Mouse (Mus musculus) heart, embryonic 13.5 days (tissue): Measurements from ENCODE around the gene Arhgef9. TPM values are rescaled to one million over a fixed set of nuclear protein-coding genes. Genes with fewer than 3 reads are reported as not detected.

Source experiments
- ATAC-seq: fragments of 200-750 bp; cut with Nextera tagmentation; 2 replicates; pipeline ENCODE4 v1.8.0; 2017; ENCODE audit warnings: moderate TSS enrichment; ENCODE audit not compliant: insufficient number of reproducible peaks, low FRiP score, low TSS enrichment; ENCODE audit errors: extremely low read depth
- H3K27ac ChIP-seq: fragments of 300-500 bp; sonication (generic); replicated peaks from 2 replicates; pipeline ENCODE4 v1.5.1; 2015; ENCODE audit warnings: moderate library complexity, mild to moderate bottlenecking, inconsistent platforms
- H3K27me3 ChIP-seq: fragments of 300-500 bp; sonication (generic); replicated peaks from 2 replicates; pipeline ENCODE4 v1.6.1; 2015; ENCODE audit warnings: mild to moderate bottlenecking, inconsistent platforms
- H3K36me3 ChIP-seq: fragments of 300-500 bp; sonication (generic); 2 replicates; pipeline ENCODE4 v1.6.1; 2015; ENCODE audit warnings: mild to moderate bottlenecking, inconsistent platforms
- H3K4me1 ChIP-seq: fragments of 300-500 bp; sonication (generic); 2 replicates; pipeline ENCODE4 v1.6.1; 2015; ENCODE audit warnings: inconsistent platforms
- H3K4me2 ChIP-seq: fragments of 300-500 bp; sonication (generic); 2 replicates; pipeline ENCODE4 v1.6.1; 2015; ENCODE audit warnings: inconsistent platforms, mild to moderate bottlenecking, moderate library complexity
- H3K4me3 ChIP-seq: fragments of 300-500 bp; sonication (generic); 2 replicates; pipeline ENCODE4 v1.5.1; 2015; ENCODE audit warnings: moderate library complexity, mild to moderate bottlenecking, inconsistent platforms
- H3K9ac ChIP-seq: fragments of 300-500 bp; sonication (generic); 2 replicates; pipeline ENCODE4 v1.6.1; 2015; ENCODE audit warnings: inconsistent platforms, mild to moderate bottlenecking, moderate library complexity
- H3K9me3 ChIP-seq: fragments of 300-500 bp; sonication (generic); 2 replicates; pipeline ENCODE4 v1.6.1; 2016; ENCODE audit warnings: inconsistent platforms
- WGBS: fragments of 180-500 bp; shearing (Covaris S2); methylation state at CpG from one replicate; pipeline ENCODE4 v1.1.7; 2015; ENCODE audit warnings: mixed read lengths; 5-methylcytosine and 5-hydroxymethylcytosine counted together
- polyA plus RNA-seq: library from polyadenylated mRNA; unstranded; fragments of >200 nt; fragmentation: Nextera tagmentation; extraction: Ambion mirVana; gene quantifications from 2 replicates; pipeline ENCODE4 v1.2.1, GENCODE M21; 2015

The Arhgef9 gene
- 10.3 and 10.7 TPM in 2 replicates for polyA plus RNA-seq

- H3K4me2 ChIP-seq, result peak within 1 kb of the TSS; percentile 71
- H3K9ac ChIP-seq, result peak within 1 kb of the TSS; percentile 79
- no peaks in the 10 kb centered on the region for H3K36me3 ChIP-seq
- H3K27ac ChIP-seq, result no peak within 1 kb of the TSS; the same call in 1 of the 2 replicates
- peak within 1 kb of the TSS; percentile 57 for H3K4me3 ChIP-seq
- H3K4me1 ChIP-seq, result no peaks in the 10 kb centered on the region
- 14% methylated on average over 23 of the region's 24 CpGs for WGBS
- no peak for ATAC-seq
- H3K27me3 ChIP-seq, result no peaks in the 10 kb centered on the region; the same call in 1 of the 2 replicates
- H3K9me3 ChIP-seq, result no peaks in the 10 kb centered on the region
Observed at GRCm38 (mm10) chrX:95196104-95196919, at the start of gene Arhgef9. Gene Arhgef9 (minus strand): TSS chrX:95196856.

DNA sequence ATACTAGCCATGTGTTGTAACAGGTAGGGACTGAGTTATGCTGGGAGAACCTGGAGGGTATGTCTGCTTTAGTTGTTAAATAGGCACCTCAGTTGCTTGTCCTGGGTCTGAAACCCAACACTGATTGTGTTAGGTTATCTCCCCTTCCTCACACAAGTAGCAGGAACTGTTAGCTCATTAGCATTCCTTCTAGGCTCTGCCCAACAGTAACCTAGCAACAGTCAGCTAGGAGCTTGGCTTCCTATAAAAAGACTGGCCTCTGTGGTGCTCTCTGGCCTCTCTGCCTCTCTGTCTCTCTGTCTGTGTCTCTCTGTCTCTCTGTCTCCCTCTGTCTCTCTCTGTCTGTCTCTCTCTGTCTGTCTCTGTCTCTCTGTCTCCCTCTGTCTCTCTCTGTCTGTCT is 42.2 kb upstream of the Arhgef9 start:
- Histone ChIP-seq H3K4me3 (no peak overlapping the region), H3K4me1 (no peaks in the 10 kb centered on the region), H3K4me2 (no peak overlapping the region), H3K9me3 (no peaks in the 10 kb centered on the region), H3K9ac (no peak overlapping the region), H3K36me3 (no peaks in the 10 kb centered on the region), H3K27ac (no peak overlapping the region), H3K27me3 (no peaks in the 10 kb centered on the region)
- ATAC-seq, result no peak

DNA sequence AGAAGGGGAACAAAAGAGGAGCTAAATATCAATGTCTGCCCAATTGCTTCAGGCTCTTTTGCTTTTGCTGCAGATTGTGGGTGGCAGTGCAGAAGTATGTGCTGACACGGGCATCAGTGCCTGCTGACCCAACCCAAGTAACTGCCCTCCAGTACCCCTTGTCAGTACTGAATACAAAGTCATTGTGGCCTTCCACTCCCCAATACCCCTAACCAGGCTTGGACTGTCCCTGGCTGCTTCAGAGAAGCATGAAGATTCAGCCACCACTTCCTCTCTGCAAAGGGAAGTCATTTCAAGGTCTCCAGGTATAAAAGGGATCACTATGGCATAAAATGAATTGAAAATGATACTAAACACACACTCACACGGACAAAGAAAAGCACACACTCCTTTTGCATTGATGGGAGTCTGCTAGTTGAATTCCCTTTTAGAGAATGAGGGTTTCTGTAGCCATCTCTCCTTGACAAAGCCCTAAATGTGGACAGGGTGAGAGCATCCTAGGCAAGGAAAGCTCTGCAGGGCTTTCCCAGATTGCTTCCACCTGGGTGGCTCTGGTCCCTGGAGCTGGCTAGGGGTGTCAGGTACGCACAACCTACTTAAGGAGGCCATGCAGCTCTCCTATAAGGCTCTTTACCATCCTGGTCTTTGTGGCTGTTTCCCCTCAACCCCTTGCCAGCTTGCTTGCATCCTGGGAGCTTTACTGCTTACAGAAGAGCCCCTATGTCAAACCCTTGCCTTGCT is 1.1 kb downstream of the Arhgef9 start:
- no peak for ATAC-seq
- peak overlapping the region; percentile 57 for H3K4me3 ChIP-seq
- no peaks in the 10 kb centered on the region for H3K9me3 ChIP-seq
- 40% methylated on average over 3 of the region's 3 CpGs for WGBS
- no peaks in the 10 kb centered on the region for H3K4me1 ChIP-seq
- no peaks in the 10 kb centered on the region; the same call in 1 of the 2 replicates for H3K27me3 ChIP-seq
- peak overlapping the region; percentile 71 for H3K4me2 ChIP-seq
- no peaks in the 10 kb centered on the region for H3K36me3 ChIP-seq
- no peak overlapping the region for H3K27ac ChIP-seq
- peak overlapping the region; percentile 79 for H3K9ac ChIP-seq

- no peaks in the 10 kb centered on the region for H3K27me3 ChIP-seq
- H3K27ac ChIP-seq, result no peak overlapping the region
- H3K4me3 ChIP-seq, result no peak overlapping the region
- ATAC-seq, result no peak
- H3K36me3 ChIP-seq, result no peaks in the 10 kb centered on the region
- peak overlapping the region; percentile 24; the same call in 1 of the 2 replicates for H3K4me2 ChIP-seq
- H3K9ac ChIP-seq, result no peak overlapping the region
- H3K9me3 ChIP-seq, result no peaks in the 10 kb centered on the region
- WGBS, result 11% methylated on average over 3 of the region's 3 CpGs
- no peaks in the 10 kb centered on the region for H3K4me1 ChIP-seq
Observed at GRCm38 (mm10) chrX:95175978-95176377, 20.7 kb downstream of the Arhgef9 start.

DNA sequence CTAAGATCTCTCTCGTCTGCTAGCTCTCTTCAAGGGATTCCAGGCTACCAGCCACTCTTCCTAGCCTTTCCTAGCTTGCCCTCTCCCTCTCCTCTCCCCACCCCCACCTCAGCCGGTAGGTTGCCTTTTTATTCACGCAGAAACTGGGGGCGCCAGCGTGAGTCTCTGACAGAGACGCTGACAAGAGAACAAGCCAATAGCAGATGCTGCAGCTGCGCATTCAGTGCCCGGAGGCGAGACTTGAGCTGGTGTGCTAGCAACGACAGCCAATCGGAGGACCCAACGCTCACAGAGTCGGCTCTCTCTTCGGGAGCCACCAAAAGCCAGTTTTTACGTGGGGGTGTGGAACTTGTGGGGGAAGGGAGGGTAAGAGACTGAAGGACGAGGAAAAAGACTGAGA is 30.3 kb downstream of the Arhgef9 start:
- no peaks in the 10 kb centered on the region for H3K36me3 ChIP-seq
- peak overlapping the region; percentile 60 for H3K4me3 ChIP-seq
- 8% methylated on average over 16 of the region's 16 CpGs for WGBS
- peaks cover 9% of the 10 kb centered on the region; the same call in 1 of the 2 replicates for H3K4me1 ChIP-seq
- H3K27ac ChIP-seq, result peak overlapping the region; percentile 89
- H3K9me3 ChIP-seq, result no peaks in the 10 kb centered on the region
- H3K9ac ChIP-seq, result peak overlapping the region; percentile 82
- H3K4me2 ChIP-seq, result peak overlapping the region; percentile 68
- peak; percentile 78 for ATAC-seq
- no peaks in the 10 kb centered on the region for H3K27me3 ChIP-seq

DNA sequence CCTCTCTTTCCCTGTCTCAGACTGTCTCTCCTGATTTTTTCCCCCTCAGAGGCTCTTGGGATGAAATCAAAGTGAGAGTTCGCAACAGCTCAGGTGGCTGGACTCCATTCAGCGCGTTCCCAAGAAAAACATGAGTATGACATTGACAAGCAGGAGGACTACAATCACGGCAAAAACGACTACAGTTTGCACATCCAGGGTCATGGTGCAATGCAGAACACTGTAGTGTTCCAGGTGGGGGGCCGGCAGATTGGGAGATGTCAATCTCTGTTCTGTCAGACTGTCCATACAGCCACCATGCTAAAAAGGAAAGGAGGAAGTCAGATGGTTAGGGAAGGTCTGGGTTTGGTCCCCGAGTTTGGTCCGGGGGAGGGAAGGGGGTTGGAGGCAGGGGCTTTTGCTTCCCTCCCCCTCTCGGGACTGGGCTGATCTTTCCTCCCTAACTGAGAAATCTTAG is 31.0 kb downstream of the Arhgef9 start:
- Histone ChIP-seq H3K9ac (peak overlapping the region; percentile 82), H3K4me2 (peak overlapping the region; percentile 68), H3K27ac (peak overlapping the region; percentile 89), H3K9me3 (no peaks in the 10 kb centered on the region), H3K4me3 (peak overlapping the region; percentile 60), H3K36me3 (no peaks in the 10 kb centered on the region), H3K4me1 (peaks cover 9% of the 10 kb centered on the region; the same call in 1 of the 2 replicates), H3K27me3 (no peaks in the 10 kb centered on the region)
- ATAC-seq, result no peak
- 14% methylated on average over 9 of the region's 9 CpGs for WGBS

DNA sequence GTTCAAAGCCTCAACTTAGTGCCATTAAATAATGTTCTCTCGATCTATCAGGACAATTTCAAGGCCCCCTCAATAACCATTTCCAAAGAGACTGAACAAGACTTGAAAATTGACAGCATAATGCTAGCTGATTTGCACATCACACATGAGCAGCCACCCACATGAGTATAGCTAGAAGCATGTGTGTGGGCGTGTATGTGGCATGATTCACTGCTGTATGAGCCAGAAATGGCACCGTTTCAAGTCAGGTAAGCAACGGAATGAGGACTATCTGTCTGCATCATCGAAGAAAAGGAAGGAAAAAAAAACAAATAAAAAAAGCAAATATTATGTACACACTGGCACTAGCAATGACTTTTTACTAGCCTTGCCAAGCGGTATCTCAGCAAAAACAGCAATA is 32.5 kb downstream of the Arhgef9 start:
- no peaks in the 10 kb centered on the region for H3K9me3 ChIP-seq
- no peak overlapping the region for H3K27ac ChIP-seq
- H3K9ac ChIP-seq, result no peak overlapping the region
- H3K4me2 ChIP-seq, result peak overlapping the region; percentile 11; the same call in 1 of the 2 replicates
- WGBS, result 67% methylated on average over 6 of the region's 6 CpGs
- H3K27me3 ChIP-seq, result no peaks in the 10 kb centered on the region
- H3K4me3 ChIP-seq, result no peak overlapping the region
- H3K36me3 ChIP-seq, result no peaks in the 10 kb centered on the region
- ATAC-seq, result no peak
- H3K4me1 ChIP-seq, result peaks cover 9% of the 10 kb centered on the region; the same call in 1 of the 2 replicates

DNA sequence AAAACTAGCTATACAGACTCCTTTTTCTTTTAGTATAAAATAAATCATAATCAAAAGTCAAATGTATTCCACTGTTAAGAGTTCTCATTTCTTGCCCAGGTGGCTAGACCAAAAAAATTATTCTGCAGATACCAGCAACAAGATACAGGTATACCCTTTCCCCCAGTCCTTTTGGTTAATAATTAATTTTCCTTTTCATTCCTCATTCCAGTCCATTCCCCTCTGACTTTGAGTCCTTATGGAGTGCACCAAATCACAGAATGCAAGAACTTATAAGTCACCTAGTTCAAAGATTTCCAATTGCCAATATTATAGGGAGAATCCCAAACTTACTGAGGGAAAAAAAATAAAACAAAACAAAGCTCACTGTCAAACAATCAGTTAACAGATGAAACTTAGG is 33.2 kb downstream of the Arhgef9 start:
- peaks cover 9% of the 10 kb centered on the region; the same call in 1 of the 2 replicates for H3K4me1 ChIP-seq
- no peak overlapping the region for H3K4me3 ChIP-seq
- ATAC-seq, result no peak
- H3K27me3 ChIP-seq, result no peaks in the 10 kb centered on the region
- H3K27ac ChIP-seq, result no peak overlapping the region
- no peak overlapping the region for H3K9ac ChIP-seq
- no peaks in the 10 kb centered on the region for H3K36me3 ChIP-seq
- no peaks in the 10 kb centered on the region for H3K9me3 ChIP-seq
- H3K4me2 ChIP-seq, result no peak overlapping the region

DNA sequence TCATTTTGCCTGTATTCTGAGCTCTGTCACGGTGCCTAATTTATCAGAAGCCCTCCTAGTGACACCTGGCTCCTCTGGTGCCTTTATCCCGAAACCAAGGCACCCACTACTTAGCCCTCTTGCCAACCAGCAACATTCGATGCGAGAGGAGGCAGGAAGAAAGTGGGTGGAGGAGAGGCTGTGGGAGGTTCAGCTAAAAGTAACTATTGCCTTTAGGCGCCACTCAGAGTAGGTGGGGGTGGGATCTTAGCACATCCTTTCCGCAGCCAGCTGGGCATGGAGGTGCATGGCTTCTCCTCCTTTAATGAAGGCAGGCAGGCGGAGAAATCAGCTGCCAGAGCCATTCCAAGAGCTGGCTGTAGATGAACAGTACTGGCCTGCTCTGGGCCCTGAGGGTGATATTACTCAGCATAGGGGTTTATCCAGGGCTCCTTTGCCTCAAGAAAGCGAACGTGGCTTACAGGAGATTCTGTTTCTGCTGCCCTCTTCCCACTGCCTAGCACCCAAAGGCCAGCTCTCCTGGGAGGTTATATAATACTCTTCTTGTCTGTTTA is 39.7 kb downstream of the Arhgef9 start:
- Histone ChIP-seq H3K27ac (no peak overlapping the region), H3K36me3 (no peaks in the 10 kb centered on the region), H3K27me3 (0 out of 2 replicates have a peak, but pooled peaks cover 5% of the 10 kb centered on the region), H3K4me2 (no peak overlapping the region), H3K9ac (no peak overlapping the region), H3K9me3 (no peaks in the 10 kb centered on the region), H3K4me3 (no peak overlapping the region), H3K4me1 (no peaks in the 10 kb centered on the region)
- no peak for ATAC-seq
- 40% methylated on average over 9 of the region's 9 CpGs for WGBS

- no peak overlapping the region for H3K9ac ChIP-seq
- no peaks in the 10 kb centered on the region for H3K36me3 ChIP-seq
- H3K27ac ChIP-seq, result no peak overlapping the region
- no peak for ATAC-seq
- WGBS, result 74% methylated on average over 4 of the region's 4 CpGs
- H3K4me2 ChIP-seq, result no peak overlapping the region
- peaks cover 4% of the 10 kb centered on the region; the same call in 1 of the 2 replicates for H3K27me3 ChIP-seq
- no peak overlapping the region for H3K4me3 ChIP-seq
- H3K4me1 ChIP-seq, result no peaks in the 10 kb centered on the region
- no peaks in the 10 kb centered on the region for H3K9me3 ChIP-seq
Observed at GRCm38 (mm10) chrX:95138636-95139035, 58.0 kb downstream of the Arhgef9 start.

- no peak overlapping the region for H3K27ac ChIP-seq
- no peak overlapping the region for H3K4me3 ChIP-seq
- H3K9ac ChIP-seq, result no peak overlapping the region
- H3K4me1 ChIP-seq, result no peaks in the 10 kb centered on the region
- no peaks in the 10 kb centered on the region for H3K36me3 ChIP-seq
- WGBS, result 76% methylated on average over 5 of the region's 5 CpGs
- ATAC-seq, result no peak
- H3K4me2 ChIP-seq, result no peak overlapping the region
- H3K9me3 ChIP-seq, result no peaks in the 10 kb centered on the region
- no peaks in the 10 kb centered on the region; the same call in 1 of the 2 replicates for H3K27me3 ChIP-seq
Observed at GRCm38 (mm10) chrX:95133502-95133901, 63.2 kb downstream of the Arhgef9 start.
